Mouse (Mus musculus) liver, postnatal 0 days (tissue): ENCODE data around the gene Cnep1r1.
A peak's percentile ranks its signal among the peaks of the same experiment; 100 is the strongest.

Source experiments
- CTCF ChIP-seq: sonication (generic); IDR thresholded peaks from 2 replicates; pipeline ENCODE4 v1.5.1; 2016; ENCODE audit warnings: antibody characterized with exemption, low read depth
- EP300 ChIP-seq: IDR thresholded peaks from 2 replicates; pipeline ENCODE4 v1.6.1; 2016; ENCODE audit warnings: antibody characterized with exemption, low read depth, mild to moderate bottlenecking

GRCm38 (mm10) chr8:88099526-88099925 is 19.0 kb upstream of the Cnep1r1 start:
- TF ChIP-seq CTCF (peak; percentile 73), EP300 (no peak)
